Mouse (Mus musculus) spleen, postnatal 36 days (tissue): Measurements from ENCODE around the gene Polr2f.

Experiments used
- DNase-seq, 2 experiments: peaks; one replicate each; pipeline ENCODE4 v3.0.0; 2022; ENCODE audit warnings: low spot score in 2 of 2, mixed read lengths in 1 of 2

The Polr2f gene

GRCm38 (mm10) chr15:79155572-79155971 lies 14.8 kb downstream of the Polr2f start:
- DNase-seq, result no peak

GRCm38 (mm10) chr15:79162301-79162700 lies 21.5 kb downstream of the Polr2f start:
- no peak for DNase-seq

GRCm38 (mm10) chr15:79162822-79163221 lies 22.0 kb downstream of the Polr2f start:
- DNase-seq, result no peak

DNA sequence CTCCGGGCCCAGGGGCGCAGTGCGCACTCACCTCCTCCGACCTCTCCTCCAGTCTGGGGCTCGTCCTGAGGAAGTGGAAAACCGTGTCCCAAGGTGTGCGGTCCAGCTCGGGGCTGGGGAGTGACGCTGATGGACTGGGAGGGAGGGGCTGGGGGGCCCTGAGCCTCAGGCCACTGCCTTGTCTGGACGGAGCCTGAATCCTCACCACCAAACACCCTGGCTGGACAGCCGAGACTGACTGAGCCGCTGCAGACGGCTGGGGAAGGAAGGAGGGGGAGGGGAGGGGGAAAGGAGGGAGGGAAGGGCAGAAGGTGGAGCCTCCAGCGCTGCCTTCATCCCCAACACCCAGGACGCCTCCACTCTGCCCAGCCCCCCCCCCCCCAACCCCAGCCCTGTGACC lies 23.4 kb downstream of the Polr2f start:
- DNase-seq, result no peak

DNA sequence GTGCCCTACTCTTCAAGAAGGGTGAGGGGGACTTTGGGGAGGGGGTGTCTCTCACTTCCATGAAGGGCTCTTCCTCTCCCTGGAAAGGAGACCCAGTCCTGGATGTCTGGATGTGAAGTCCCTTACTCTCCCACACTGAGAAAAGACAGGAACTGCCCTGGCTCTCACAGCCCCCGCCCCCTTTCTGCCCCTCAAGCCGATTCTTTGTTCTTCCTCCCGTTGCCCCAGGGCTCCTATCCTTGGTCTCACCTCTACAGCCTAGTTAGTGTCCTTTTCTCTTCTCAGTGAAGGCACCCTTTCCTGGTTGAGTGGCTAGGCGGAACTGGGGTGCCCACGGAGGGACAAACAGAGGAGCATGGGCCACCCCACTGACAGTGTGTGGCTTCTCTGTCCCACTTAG lies 24.3 kb downstream of the Polr2f start, which contains the start of gene Sox10:
Sox10 (minus strand) TSS at position 101 of the 400 bp plus-strand sequence.
- no peak for DNase-seq

GRCm38 (mm10) chr15:79166712-79167111 lies 25.9 kb downstream of the Polr2f start:
- DNase-seq, result no peak

GRCm38 (mm10) chr15:79176905-79177304 lies 36.1 kb downstream of the Polr2f start:
- no peak for DNase-seq

- no peak for DNase-seq
Observed at GRCm38 (mm10) chr15:79185213-79185612, 44.4 kb downstream of the Polr2f start.

- DNase-seq, result no peak
Observed at GRCm38 (mm10) chr15:79187819-79188218, 47.0 kb downstream of the Polr2f start.

GRCm38 (mm10) chr15:79191426-79191825 lies 50.6 kb downstream of the Polr2f start:
- DNase-seq, result no peak

GRCm38 (mm10) chr15:79192450-79192849 lies 51.6 kb downstream of the Polr2f start:
- DNase-seq, result no peak

DNA sequence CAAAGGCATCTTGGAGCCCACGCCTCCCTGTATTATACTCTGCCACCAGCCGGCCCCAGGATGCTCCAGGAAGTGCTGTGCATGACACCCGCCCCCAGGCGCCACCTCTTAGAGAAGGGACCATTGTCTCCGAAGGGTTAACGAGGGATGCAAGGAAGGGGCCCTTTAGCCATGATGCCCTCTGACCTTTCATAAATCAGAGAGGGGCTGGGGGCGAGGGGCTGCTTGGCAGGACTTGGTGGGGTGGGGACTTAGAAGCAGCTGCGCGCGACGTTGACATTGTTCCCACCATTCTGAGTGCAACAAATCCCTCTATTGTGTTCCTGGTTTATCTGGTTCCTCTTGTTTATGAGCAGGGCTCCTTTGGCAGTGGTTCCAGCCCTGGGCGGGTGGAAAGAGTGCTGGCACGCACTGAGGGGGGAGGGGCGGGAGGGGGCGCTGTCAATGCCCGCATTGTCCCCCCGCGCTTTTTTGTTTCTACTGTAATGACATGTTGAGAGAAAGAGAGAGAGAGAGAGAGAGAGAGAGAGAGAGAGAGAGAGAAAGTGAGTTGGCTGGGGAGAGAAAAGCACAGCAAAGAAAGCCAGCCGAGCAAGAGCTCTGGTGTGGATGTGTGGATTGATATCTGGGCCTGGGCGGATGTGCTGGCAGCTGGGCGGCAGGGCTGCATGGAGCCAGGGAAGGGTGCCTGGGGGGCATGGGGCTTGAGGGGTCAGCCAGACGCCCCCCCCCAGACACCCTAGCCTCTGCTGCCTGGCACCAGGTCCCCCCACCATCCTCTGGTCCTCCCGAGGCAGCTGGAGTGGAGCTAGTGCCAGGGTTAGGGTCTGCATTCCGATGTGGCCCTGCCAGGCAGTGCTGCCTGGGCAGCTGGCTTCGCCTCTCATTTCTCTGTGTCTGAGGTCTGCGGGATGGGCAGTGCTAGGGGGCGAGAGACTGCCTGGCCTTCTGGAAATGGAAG lies 52.4 kb downstream of the Polr2f start:
- DNase-seq, result no peak

GRCm38 (mm10) chr15:79194048-79194447 lies 53.2 kb downstream of the Polr2f start:
- DNase-seq, result no peak

DNA sequence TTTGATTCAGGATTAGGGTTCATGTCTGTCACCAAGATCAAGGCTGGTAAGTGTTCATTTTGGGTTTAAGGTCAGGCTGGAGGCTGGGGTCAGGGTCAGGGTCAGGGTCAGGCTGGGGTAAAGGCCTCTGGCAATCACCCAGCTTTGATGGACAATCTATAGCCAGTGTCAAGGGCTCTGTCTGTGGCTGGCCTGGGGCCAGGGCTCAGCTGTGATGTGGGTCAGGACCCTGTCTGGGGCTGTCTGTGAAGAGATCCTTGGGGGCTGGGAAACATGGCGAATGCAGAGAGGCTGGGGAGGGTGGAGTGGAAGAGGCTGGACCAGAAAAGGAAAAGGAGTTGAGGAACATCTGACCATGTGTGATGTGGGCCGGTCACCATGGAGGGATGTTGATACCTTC lies 54.1 kb downstream of the Polr2f start:
- no peak for DNase-seq

DNA sequence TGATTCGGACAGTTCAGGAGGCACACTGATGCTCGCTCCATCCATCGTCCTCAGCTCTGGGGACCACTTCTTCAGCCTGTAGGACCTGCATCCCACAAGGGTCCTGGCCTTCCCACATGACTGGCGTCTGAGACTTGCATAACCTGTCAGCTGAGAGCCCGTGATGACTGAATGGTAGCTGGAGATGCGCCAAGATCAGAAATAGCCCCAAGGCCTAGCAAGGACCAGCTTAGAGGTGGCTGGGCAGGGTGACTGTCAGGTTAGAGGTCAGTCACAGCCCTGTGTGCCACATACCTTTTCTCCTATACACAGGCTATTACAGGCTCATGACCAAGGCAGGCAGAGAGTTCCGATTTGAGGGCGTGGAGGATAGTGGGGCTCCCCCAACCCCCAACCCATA lies 54.7 kb downstream of the Polr2f start:
- DNase-seq, result no peak

DNA sequence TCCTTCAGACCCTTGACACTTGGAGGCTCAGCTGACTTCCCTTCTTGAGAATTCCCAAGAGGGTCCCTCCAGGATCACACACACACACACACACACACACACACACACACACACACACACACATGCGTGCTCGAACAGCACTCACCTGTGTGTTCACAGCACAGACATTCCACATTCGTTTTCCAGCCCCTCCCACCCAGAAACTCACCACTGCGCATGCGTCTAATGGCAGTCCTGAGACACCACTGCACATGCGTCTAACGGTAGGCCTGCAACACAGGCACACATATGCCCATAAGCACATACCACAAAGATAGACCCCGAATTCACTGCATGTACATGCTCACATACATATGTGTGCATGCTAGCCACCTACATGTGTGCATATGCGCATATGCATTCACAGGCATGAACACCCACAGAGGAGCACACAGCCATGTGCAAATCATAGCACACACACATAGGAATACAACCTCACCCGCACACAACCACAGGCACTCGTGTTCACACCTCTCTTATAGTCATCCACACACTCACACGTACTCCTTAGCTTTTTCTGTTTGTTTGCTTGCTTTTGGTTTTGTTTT lies 58.7 kb downstream of the Polr2f start:
- no peak for DNase-seq
